Mouse (Mus musculus) stomach, embryonic 14.5 days (tissue): ENCODE measurements around the gene Hps4. TPM values are rescaled to one million over a fixed set of nuclear protein-coding genes. Genes with fewer than 3 reads are reported as not detected.

Source experiments
- ATAC-seq: fragments of 200-750 bp; cut with Nextera tagmentation; 2 replicates; pipeline ENCODE4 v1.8.0; 2017; ENCODE audit warnings: low read depth, moderate TSS enrichment; ENCODE audit not compliant: insufficient number of reproducible peaks, insufficient read depth, low FRiP score
- H3K27ac ChIP-seq: fragments of 300-500 bp; sonication (generic); 2 replicates; pipeline ENCODE4 v1.5.1; 2014; ENCODE audit warnings: mild to moderate bottlenecking, low read length, moderate library complexity, mixed read lengths
- H3K27me3 ChIP-seq: fragments of 300-500 bp; sonication (generic); 2 replicates; pipeline ENCODE4 v1.6.1; 2014; ENCODE audit warnings: low read length, control low read depth, mixed read lengths; ENCODE audit not compliant: control insufficient read depth, insufficient read depth
- H3K36me3 ChIP-seq: fragments of 300-500 bp; sonication (generic); 2 replicates; pipeline ENCODE4 v1.6.1; 2014; ENCODE audit warnings: mild to moderate bottlenecking, control low read depth, low read length, moderate library complexity, mixed read lengths; ENCODE audit not compliant: control insufficient read depth, insufficient read depth
- H3K4me1 ChIP-seq: fragments of 300-500 bp; sonication (generic); 2 replicates; pipeline ENCODE4 v1.6.1; 2014; ENCODE audit warnings: low read length, control low read depth, mixed read lengths; ENCODE audit not compliant: control insufficient read depth, insufficient read depth
- H3K4me2 ChIP-seq: fragments of 300-500 bp; sonication (generic); replicated peaks from 2 replicates; pipeline ENCODE4 v1.6.1; 2014; ENCODE audit warnings: low read depth, low read length, control low read depth
- H3K4me3 ChIP-seq: fragments of 300-500 bp; sonication (generic); 2 replicates; pipeline ENCODE4 v1.5.1; 2014; ENCODE audit warnings: low read depth, low read length, control low read depth
- H3K9ac ChIP-seq: fragments of 300-500 bp; sonication (generic); replicated peaks from 2 replicates; pipeline ENCODE4 v1.6.1; 2014; ENCODE audit warnings: low read depth, mild to moderate bottlenecking, control low read depth, low read length, moderate library complexity, mixed read lengths
- H3K9me3 ChIP-seq: fragments of 300-500 bp; sonication (generic); 2 replicates; pipeline ENCODE4 v1.6.1; 2016; ENCODE audit warnings: low read depth, low read length, control low read depth; ENCODE audit not compliant: control insufficient read depth
- WGBS: fragments of 180-500 bp; shearing (Covaris S2); extraction: QIAGEN DNeasy Blood & Tissue Kit; methylation state at CpG from one replicate; pipeline ENCODE4 v1.1.7; 2014; 5-methylcytosine and 5-hydroxymethylcytosine counted together
- polyA plus RNA-seq: library from polyadenylated mRNA; unstranded; fragments of >200 nt; fragmentation: Nextera tagmentation; extraction: Ambion mirVana; gene quantifications from 2 replicates; pipeline ENCODE4 v1.2.1, GENCODE M21; 2014

Gene Hps4
- polyA plus RNA-seq, 1 experiment from 2014 or later: 30.9 TPM

- ATAC-seq: no peak
- H3K9ac ChIP-seq: no peak overlapping the region
- no peak overlapping the region for H3K4me3 ChIP-seq
Measured at GRCm38 (mm10) chr5:112366879-112367278, 24.0 kb downstream of the Hps4 start.

GRCm38 (mm10) chr5:112367338-112367737, 24.5 kb downstream of the Hps4 start:
- ATAC-seq: no peak

More at GRCm38 (mm10) chr5:112366879-112367278, 24.0 kb downstream of the Hps4 start:
- WGBS: 94% methylated on average over 6 of the region's 6 CpGs
- Histone ChIP-seq H3K4me2 (no peak overlapping the region), H3K27ac (no peak overlapping the region), H3K27me3 (no peaks in the 10 kb centered on the region), H3K9me3 (no peaks in the 10 kb centered on the region), H3K36me3 (peaks cover 40% of the 10 kb centered on the region; the same call in 1 of the 2 replicates), H3K4me1 (no peaks in the 10 kb centered on the region)

GRCm38 (mm10) chr5:112367929-112368328, 25.0 kb downstream of the Hps4 start:
- ATAC-seq: no peak
- 87% methylated on average over 12 of the region's 12 CpGs for WGBS
- no peak overlapping the region for H3K4me3 ChIP-seq

More at GRCm38 (mm10) chr5:112367338-112367737, 24.5 kb downstream of the Hps4 start:
- no peak overlapping the region for H3K27ac ChIP-seq
- H3K4me2 ChIP-seq: no peak overlapping the region
- H3K9me3 ChIP-seq: no peaks in the 10 kb centered on the region
- no peak overlapping the region for H3K9ac ChIP-seq
- H3K27me3 ChIP-seq: no peaks in the 10 kb centered on the region
- peaks cover 44% of the 10 kb centered on the region; the same call in 1 of the 2 replicates for H3K36me3 ChIP-seq
- WGBS: 86% methylated on average over 4 of the region's 4 CpGs
- H3K4me1 ChIP-seq: no peaks in the 10 kb centered on the region
- H3K4me3 ChIP-seq: no peak overlapping the region

GRCm38 (mm10) chr5:112368666-112369065, 25.8 kb downstream of the Hps4 start:
- Histone ChIP-seq H3K27ac (no peak overlapping the region), H3K9me3 (no peaks in the 10 kb centered on the region), H3K4me2 (no peak overlapping the region), H3K4me3 (no peak overlapping the region), H3K27me3 (no peaks in the 10 kb centered on the region), H3K36me3 (peaks cover 37% of the 10 kb centered on the region; the same call in 1 of the 2 replicates), H3K9ac (no peak overlapping the region), H3K4me1 (no peaks in the 10 kb centered on the region)
- WGBS: 92% methylated on average over 10 of the region's 10 CpGs
- no peak for ATAC-seq

More at GRCm38 (mm10) chr5:112367929-112368328, 25.0 kb downstream of the Hps4 start:
- no peaks in the 10 kb centered on the region for H3K4me1 ChIP-seq
- no peak overlapping the region for H3K4me2 ChIP-seq
- H3K36me3 ChIP-seq: peaks cover 43% of the 10 kb centered on the region; the same call in 1 of the 2 replicates
- H3K27me3 ChIP-seq: no peaks in the 10 kb centered on the region
- H3K27ac ChIP-seq: no peak overlapping the region
- H3K9ac ChIP-seq: no peak overlapping the region
- H3K9me3 ChIP-seq: no peaks in the 10 kb centered on the region

GRCm38 (mm10) chr5:112369326-112369725, 26.4 kb downstream of the Hps4 start:
- Histone ChIP-seq H3K9ac (no peak overlapping the region), H3K4me1 (no peaks in the 10 kb centered on the region), H3K9me3 (no peaks in the 10 kb centered on the region), H3K4me2 (no peak overlapping the region), H3K4me3 (no peak overlapping the region), H3K27me3 (no peaks in the 10 kb centered on the region), H3K27ac (no peak overlapping the region), H3K36me3 (peaks cover 39% of the 10 kb centered on the region; the same call in 1 of the 2 replicates)
- WGBS: 92% methylated on average over 13 of the region's 13 CpGs
- ATAC-seq: no peak

- WGBS: 92% methylated on average over 12 of the region's 12 CpGs
- H3K36me3 ChIP-seq: peaks cover 39% of the 10 kb centered on the region; the same call in 1 of the 2 replicates
Measured at GRCm38 (mm10) chr5:112370236-112370813, 27.4 kb downstream of the Hps4 start.

GRCm38 (mm10) chr5:112371933-112372332, 29.1 kb downstream of the Hps4 start:
- H3K4me1 ChIP-seq: no peaks in the 10 kb centered on the region
- WGBS: 80% methylated on average over 7 of the region's 7 CpGs
- no peaks in the 10 kb centered on the region for H3K9me3 ChIP-seq
- no peak overlapping the region for H3K4me2 ChIP-seq
- no peak overlapping the region for H3K4me3 ChIP-seq
- ATAC-seq: no peak
- no peaks in the 10 kb centered on the region for H3K27me3 ChIP-seq
- H3K9ac ChIP-seq: no peak overlapping the region
- H3K27ac ChIP-seq: no peak overlapping the region
- peaks cover 32% of the 10 kb centered on the region; the same call in 1 of the 2 replicates for H3K36me3 ChIP-seq

More at GRCm38 (mm10) chr5:112370236-112370813, 27.4 kb downstream of the Hps4 start:
- no peak overlapping the region for H3K4me3 ChIP-seq
- H3K4me2 ChIP-seq: no peak overlapping the region
- no peak overlapping the region for H3K27ac ChIP-seq
- no peak for ATAC-seq
- no peaks in the 10 kb centered on the region for H3K9me3 ChIP-seq
- no peaks in the 10 kb centered on the region for H3K27me3 ChIP-seq
- no peaks in the 10 kb centered on the region for H3K4me1 ChIP-seq
- H3K9ac ChIP-seq: no peak overlapping the region

- 87% methylated on average over 4 of the region's 4 CpGs for WGBS
- ATAC-seq: no peak
Measured at GRCm38 (mm10) chr5:112376111-112376510, 33.2 kb downstream of the Hps4 start.

More at GRCm38 (mm10) chr5:112376111-112376510, 33.2 kb downstream of the Hps4 start:
- H3K36me3 ChIP-seq: peaks cover 22% of the 10 kb centered on the region
- no peak overlapping the region for H3K4me2 ChIP-seq
- H3K9me3 ChIP-seq: no peaks in the 10 kb centered on the region
- H3K27ac ChIP-seq: no peak overlapping the region
- no peaks in the 10 kb centered on the region for H3K27me3 ChIP-seq
- no peak overlapping the region for H3K4me3 ChIP-seq
- H3K4me1 ChIP-seq: no peaks in the 10 kb centered on the region
- H3K9ac ChIP-seq: no peak overlapping the region
